Mouse (Mus musculus) mouse trophoblast stem cell (cell line): ENCODE measurements around the gene Clec2l.
"Not testable (repeated sequence)": the region's sequence is repeated elsewhere in the genome, so short reads cannot be mapped to it uniquely, and the experiment has no call there.

Experiments used
- in situ Hi-C, 2 experiments: fragments of 300-500 bp; cut with MseI, MboI; formaldehyde crosslinking; loops; 2 replicates in 1 of 2; 3 replicates in 1 of 2; pipeline ENCODE4 v1.15.1; 2025

Gene Clec2l

GRCm38 (mm10) chr6:38670488-38670887, 7.6 kb downstream of the Clec2l start:
- in situ Hi-C loops: not testable (repeated sequence)

- in situ Hi-C loops: no loop called here
These were observed 8.4 kb downstream of the Clec2l start for GRCm38 (mm10) chr6:38671270-38671669.

GRCm38 (mm10) chr6:38672011-38672410, 9.1 kb downstream of the Clec2l start:
- in situ Hi-C loops: no loop called here

- in situ Hi-C loops: no loop called here
These were observed 13.3 kb downstream of the Clec2l start for GRCm38 (mm10) chr6:38676217-38676616.

- in situ Hi-C loops: no loop called here
These were observed 13.9 kb downstream of the Clec2l start for GRCm38 (mm10) chr6:38676723-38677122.

- in situ Hi-C loops: no loop called here
These were observed 14.8 kb downstream of the Clec2l start for GRCm38 (mm10) chr6:38677629-38678028.

GRCm38 (mm10) chr6:38682532-38682931, 19.7 kb downstream of the Clec2l start:
- in situ Hi-C loops: no loop called here

GRCm38 (mm10) chr6:38687216-38687615, 24.3 kb downstream of the Clec2l start:
- in situ Hi-C loops: no loop called here

GRCm38 (mm10) chr6:38688841-38689240, 26.0 kb downstream of the Clec2l start:
- in situ Hi-C loops: no loop called here

- in situ Hi-C loops: loop anchor here in 1 of 2 experiments (5.0 kb wide), 1 partner anchor 38 kb away; no protein-coding TSS in a partner anchor
These were observed 27.7 kb downstream of the Clec2l start for GRCm38 (mm10) chr6:38690615-38691014.

GRCm38 (mm10) chr6:38691052-38691451, 28.2 kb downstream of the Clec2l start:
- in situ Hi-C loops: loop anchor here in 1 of 2 experiments (5.0 kb wide), 1 partner anchor 39 kb away; no protein-coding TSS in a partner anchor

GRCm38 (mm10) chr6:38692556-38692955, 29.7 kb downstream of the Clec2l start:
- in situ Hi-C loops: loop anchor here in 1 of 2 experiments (5.0 kb wide), 1 partner anchor 40 kb away; no protein-coding TSS in a partner anchor

GRCm38 (mm10) chr6:38695380-38696054, 32.6 kb downstream of the Clec2l start:
- in situ Hi-C loops: no loop called here

GRCm38 (mm10) chr6:38696570-38696969, 33.7 kb downstream of the Clec2l start:
- in situ Hi-C loops: no loop called here

GRCm38 (mm10) chr6:38698233-38698889, 35.5 kb downstream of the Clec2l start:
- in situ Hi-C loops: no loop called here

GRCm38 (mm10) chr6:38701421-38701820, 38.6 kb downstream of the Clec2l start:
- in situ Hi-C loops: no loop called here

- in situ Hi-C loops: no loop called here
These were observed 40.0 kb downstream of the Clec2l start for GRCm38 (mm10) chr6:38702810-38703399.

GRCm38 (mm10) chr6:38703526-38703925, 40.7 kb downstream of the Clec2l start:
- in situ Hi-C loops: no loop called here

GRCm38 (mm10) chr6:38704264-38704984, 41.6 kb downstream of the Clec2l start:
- in situ Hi-C loops: no loop called here

- in situ Hi-C loops: no loop called here
These were observed 47.6 kb downstream of the Clec2l start for GRCm38 (mm10) chr6:38710449-38710848.

- in situ Hi-C loops: no loop called here
These were observed 51.4 kb downstream of the Clec2l start for GRCm38 (mm10) chr6:38713957-38714898.
